Mouse (Mus musculus) heart, adult 2 months (tissue): Measurements from ENCODE around the gene Atg101.

ENCODE experiments used
- CTCF ChIP-seq: fragments of 200-600 bp; IDR thresholded peaks from 2 replicates; pipeline ENCODE4 v1.8.1; 2022; ENCODE audit warnings: antibody characterized with exemption, mild to moderate bottlenecking, moderate library complexity
- EP300 ChIP-seq: fragments of 200-500 bp; IDR thresholded peaks from 2 replicates; pipeline ENCODE4 v1.6.1; 2011; ENCODE audit warnings: low read depth, low read length, control low read depth; ENCODE audit not compliant: insufficient read depth

- TF ChIP-seq CTCF, result no peak
- no peak for TF ChIP-seq EP300
Measured at GRCm38 (mm10) chr15:101255842-101256462, 28.1 kb upstream of the Atg101 start.
